Mouse (Mus musculus): ENCODE measurements around the gene Cts8.

Gene Cts8

DNA sequence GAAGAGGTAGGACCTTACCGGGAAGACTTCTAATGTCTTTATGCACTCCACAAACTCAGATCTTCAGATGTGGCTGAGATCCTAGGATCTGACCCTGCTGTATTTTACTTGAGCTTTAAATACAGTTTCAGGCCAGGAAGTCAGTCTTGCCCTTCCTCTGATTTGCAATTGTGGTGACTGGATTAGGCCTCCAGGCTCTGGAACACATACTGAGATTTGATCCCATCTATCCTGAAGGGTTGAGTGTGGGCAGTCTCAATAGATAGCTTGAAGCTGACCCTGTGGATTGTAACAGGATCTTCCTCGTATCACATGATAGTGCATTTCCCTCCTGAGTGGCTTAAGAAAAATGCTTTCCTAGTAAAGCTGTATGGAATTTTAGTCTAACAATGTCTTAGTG, at the start of gene Cts8:
Gene Cts8 (minus strand): TSS at position 101 of the 400 bp plus-strand sequence.
- no peak for DNase-seq

DNA sequence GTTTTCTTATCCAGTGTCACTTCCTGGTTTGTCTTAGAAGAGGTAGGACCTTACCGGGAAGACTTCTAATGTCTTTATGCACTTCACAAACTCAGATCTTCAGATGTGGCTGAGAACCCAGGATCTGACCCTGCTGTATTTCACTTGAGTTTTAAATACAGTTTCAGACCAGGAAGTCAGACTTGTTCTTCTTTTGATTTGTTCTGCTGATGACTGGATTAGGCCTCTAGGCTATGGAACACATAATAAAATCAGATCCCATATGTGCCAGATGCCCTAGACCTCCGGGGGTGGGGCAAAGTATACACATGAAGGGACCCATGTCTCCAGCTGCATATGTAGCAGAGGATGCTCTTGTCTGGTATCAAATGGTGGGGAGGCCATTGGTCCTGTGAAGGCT, 33.6 kb upstream of the Cts8 start, which contains the start of gene Gm49398:
Gene Gm49398 (minus strand): TSS at position 101 of the 400 bp plus-strand sequence.
- DNase-seq = no peak

DNA sequence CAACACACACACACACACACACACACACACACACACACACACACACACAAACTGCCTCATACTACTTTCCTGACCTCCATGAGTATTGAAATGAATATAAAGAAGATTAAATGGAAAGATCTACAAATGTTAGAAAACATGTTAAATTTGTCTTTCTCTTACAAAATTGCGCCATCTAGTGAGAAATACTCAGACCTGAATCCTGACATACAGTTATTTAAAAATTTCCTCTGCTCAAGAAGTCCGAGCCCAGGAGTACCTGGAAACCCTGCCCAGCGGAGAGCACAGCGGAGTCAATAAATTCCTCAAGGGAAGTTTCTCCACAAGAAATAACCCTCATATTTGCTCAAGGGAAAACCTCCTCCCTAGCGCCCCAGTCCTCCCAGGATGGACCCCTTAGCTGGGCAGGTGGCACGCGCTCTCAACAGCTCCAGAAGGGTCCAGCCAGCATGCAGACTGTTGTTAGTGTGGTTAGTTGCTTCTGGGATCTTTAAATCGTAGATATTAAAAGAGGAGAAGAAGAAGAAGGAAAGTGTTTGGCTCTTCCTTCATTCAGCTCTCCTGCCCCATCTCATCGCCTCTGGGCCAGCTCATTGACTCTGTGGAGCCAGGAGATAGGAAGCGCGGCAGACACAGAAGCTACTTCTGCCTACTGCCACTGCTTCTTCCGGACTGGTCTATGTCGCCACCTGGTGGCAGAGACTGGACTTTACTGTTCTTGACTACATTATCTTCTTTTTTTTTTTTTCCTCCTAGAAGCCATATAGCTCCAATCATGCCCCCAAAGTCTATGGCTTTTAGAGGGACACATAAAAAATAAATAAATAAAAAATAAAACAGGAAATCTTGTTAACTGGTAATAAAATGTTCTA, 13.8 kb downstream of the Cts8 start:
- peak; percentile 44 for DNase-seq

DNA sequence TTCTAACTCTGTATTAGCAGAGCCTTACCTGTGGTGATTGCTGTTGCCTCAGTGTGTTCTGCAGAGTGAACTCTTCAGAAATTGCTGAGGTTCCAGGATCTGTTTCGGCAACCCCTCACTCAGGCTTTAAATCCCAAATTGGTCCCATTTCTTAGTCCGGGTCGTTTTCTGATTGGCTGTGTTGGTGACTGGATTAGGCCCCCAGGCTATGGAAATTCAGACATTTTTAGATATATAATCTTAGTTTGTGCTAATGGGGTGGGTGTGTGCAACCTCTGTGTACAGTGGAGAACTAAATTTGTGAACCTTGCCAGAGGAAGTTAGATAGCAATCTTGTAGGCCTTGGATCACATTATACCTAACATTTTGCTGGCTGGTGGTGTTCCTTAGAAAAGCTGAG, 51.8 kb downstream of the Cts8 start, which contains the start of gene Cts6:
Gene Cts6 (minus strand): TSS at position 101 of the 400 bp plus-strand sequence.
- no peak for DNase-seq

Data from right cerebral cortex, adult 18-20 months (tissue).